Mouse (Mus musculus) ES-E14 (cell line): ENCODE results near the gene R3hdm4.

Source experiments
- MAFK ChIP-seq: IDR thresholded peaks from 2 replicates; pipeline ENCODE4 v1.6.1; 2014; ENCODE audit warnings: mild to moderate bottlenecking, low read depth, low read length, inconsistent platforms; ENCODE audit not compliant: insufficient read depth
- ZNF384 ChIP-seq: IDR thresholded peaks from 2 replicates; pipeline ENCODE4 v1.6.1; 2012; ENCODE audit warnings: low read depth, low read length, inconsistent platforms

DNA sequence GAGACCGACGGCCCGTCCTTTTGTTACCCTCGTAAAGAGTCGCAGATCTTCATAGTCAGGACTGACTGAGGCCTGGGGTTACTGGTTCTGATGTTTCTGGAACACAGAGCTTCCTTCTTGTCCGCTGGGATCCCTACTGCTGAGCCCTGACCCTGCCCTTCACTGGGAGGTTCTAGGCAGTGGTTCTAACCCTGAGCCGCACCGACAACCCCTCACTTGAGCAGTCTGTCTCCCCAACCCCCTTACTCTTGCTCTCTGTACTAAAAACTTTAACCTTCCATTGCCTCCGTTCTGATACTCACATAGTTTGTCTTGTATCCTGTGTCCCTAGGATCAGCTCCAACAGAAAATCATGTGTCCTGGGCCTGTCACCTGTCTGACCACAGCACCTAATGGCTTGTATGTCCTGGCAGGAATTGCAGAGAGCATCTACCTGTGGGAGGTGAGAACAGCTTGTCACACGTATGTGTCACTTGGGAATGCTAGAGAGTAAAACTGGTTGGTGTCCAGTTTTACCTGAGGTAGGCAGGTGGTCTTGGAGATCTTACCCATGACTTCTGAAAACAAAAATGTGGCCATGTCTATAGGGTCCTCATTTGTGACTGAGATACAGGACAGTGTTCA lies 39.8 kb upstream of the R3hdm4 start:
- TF ChIP-seq ZNF384 = no peak
- no peak for TF ChIP-seq MAFK
